ENCODE assay signal across 18 mouse cellular contexts in the genomic region with DNA sequence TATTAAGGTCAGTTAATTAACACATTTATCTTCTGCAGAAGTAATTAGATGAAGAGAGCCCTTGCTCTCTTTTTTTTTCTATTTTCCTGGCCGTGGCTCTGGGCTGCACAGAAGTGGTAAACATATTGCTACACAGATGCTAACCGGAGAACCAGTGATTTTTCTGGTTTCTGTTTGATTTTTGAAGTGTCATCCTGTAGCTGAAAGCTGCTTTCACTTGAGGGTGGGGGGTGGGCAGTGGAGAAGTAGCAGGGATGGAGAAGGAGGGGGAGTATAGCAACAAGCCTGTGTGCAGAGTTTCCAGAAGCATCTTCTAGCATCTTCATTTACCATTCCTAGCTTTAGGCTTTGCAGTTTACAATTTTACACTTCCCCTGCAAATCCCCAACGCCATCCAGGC.
A peak's percentile ranks its signal among the peaks of the same experiment; 100 is the strongest.
DNase-seq lines count a peak whose midpoint lies in the region; ATAC-seq and TF ChIP-seq lines count a peak whose summit lies in the region.
"Had no signal": no experiment of that assay in that cellular context is flagged by ENCODE, and none has a peak within 500 bp of the region (broad histone marks: within the 10 kb centered on the region; RNA-seq: fewer than 3 reads in every experiment).

No protein-coding gene starts in this region.

- ATAC-seq in frontal cortex, adult (ENCODE audit: low TSS enrichment) = peak; percentile 60
- peak; percentile 40; the same call in 1 of the 2 replicates for ATAC-seq in neural tube, embryonic 13.5 days (ENCODE audit: low read depth)
- ATAC-seq in neural tube, embryonic 15.5 days (ENCODE audit: low FRiP score) = peak; percentile 27; the same call in 1 of the 2 replicates
- ATAC-seq in monocyte, adult 5-6 weeks (replicated peaks; ENCODE audit: insufficient number of reproducible peaks, low FRiP score, low TSS enrichment, poor library complexity, severe bottlenecking) = no peak

- H3K4me1 ChIP-seq in neural tube, embryonic 13.5 days (replicated peaks) = no peaks in the 10 kb centered on the region
- peaks cover 4% of the 10 kb centered on the region; the same call in 1 of the 2 replicates for H3K4me1 ChIP-seq in neural tube, embryonic 15.5 days
- H3K4me1 ChIP-seq: heart, embryonic 10.5 days; lung, embryonic 15.5 days; neural tube, embryonic 12.5 days had no signal

- no peak for TF ChIP-seq CTCF in layer of hippocampus, adult 2 months (conservative IDR thresholded peaks at IDR 0.05)

- H3K36me3 ChIP-seq in neural tube, embryonic 13.5 days = no peaks in the 10 kb centered on the region
- no peaks in the 10 kb centered on the region for H3K36me3 ChIP-seq in neural tube, embryonic 15.5 days
- H3K36me3 ChIP-seq: heart, embryonic 10.5 days; lung, embryonic 15.5 days; neural tube, embryonic 12.5 days had no signal

- 64% methylated on average over 3 of the region's 3 CpGs for WGBS in neural tube, embryonic 13.5 days
- WGBS in neural tube, embryonic 15.5 days = 62% methylated on average over 3 of the region's 3 CpGs

- no peaks in the 10 kb centered on the region for H3K9me3 ChIP-seq in neural tube, embryonic 13.5 days
- H3K9me3 ChIP-seq in neural tube, embryonic 15.5 days (replicated peaks) = no peaks in the 10 kb centered on the region
- H3K9me3 ChIP-seq: heart, embryonic 10.5 days; lung, embryonic 15.5 days; neural tube, embryonic 12.5 days had no signal

- H3K9ac ChIP-seq in neural tube, embryonic 13.5 days = no peak overlapping the region
- H3K9ac ChIP-seq in neural tube, embryonic 15.5 days (replicated peaks) = no peak overlapping the region
- H3K9ac ChIP-seq: lung, embryonic 15.5 days; neural tube, embryonic 12.5 days had no signal

- H3K4me2 ChIP-seq in neural tube, embryonic 13.5 days = no peak overlapping the region
- no peak overlapping the region for H3K4me2 ChIP-seq in neural tube, embryonic 15.5 days
- H3K4me2 ChIP-seq: lung, embryonic 15.5 days; neural tube, embryonic 12.5 days had no signal

- no peak for DNase-seq in frontal cortex, postnatal 14 days (ENCODE audit: low spot score in 2 of 2)
- no peak for DNase-seq in neural tube, embryonic 10.5 days (ENCODE audit: extremely low spot score, low spot score)
- peak; percentile 34 to 39 for DNase-seq in layer of hippocampus, adult 2 months (ENCODE audit: low spot score in 2 of 2)
- no peak for DNase-seq in lung, postnatal 25 days (ENCODE audit: low spot score)
- DNase-seq: adrenal gland, adult 2 months; cerebellum, adult 8-10 months; gastrocnemius, adult 2 months; heart, postnatal 36 days; kidney, adult 9 months; thymus, adult 18-20 months had no signal

- no peak overlapping the region for H3K4me3 ChIP-seq in neural tube, embryonic 13.5 days
- no peak overlapping the region for H3K4me3 ChIP-seq in layer of hippocampus, adult 2 months
- no peak overlapping the region for H3K4me3 ChIP-seq in neural tube, embryonic 15.5 days (replicated peaks)
- H3K4me3 ChIP-seq: erythroblast, embryonic 14.5 days; gastrocnemius, adult 2 months; heart, embryonic 10.5 days; lung, embryonic 15.5 days; neural tube, embryonic 12.5 days had no signal

- H3K27ac ChIP-seq in neural tube, embryonic 13.5 days (replicated peaks) = peak overlapping the region; percentile 52; the same call in 1 of the 2 replicates
- peak overlapping the region; percentile 64 for H3K27ac ChIP-seq in layer of hippocampus, adult 2 months
- peak overlapping the region; percentile 63; the same call in 1 of the 2 replicates for H3K27ac ChIP-seq in neural tube, embryonic 15.5 days (replicated peaks)
- H3K27ac ChIP-seq: gastrocnemius, adult 2 months; heart, embryonic 10.5 days; lung, embryonic 15.5 days; neural tube, embryonic 12.5 days had no signal

- H3K27me3 ChIP-seq in neural tube, embryonic 13.5 days = no peaks in the 10 kb centered on the region
- no peaks in the 10 kb centered on the region for H3K27me3 ChIP-seq in neural tube, embryonic 15.5 days (replicated peaks)
- H3K27me3 ChIP-seq: lung, embryonic 15.5 days; neural tube, embryonic 12.5 days had no signal

Comparison
In these comparisons a context has a peak if more than half of its experiments do, and no peak if none do; other contexts are left out.
1. DNase-seq: peak in layer of hippocampus, adult 2 months (2 of 2); none in frontal cortex, postnatal 14 days (0 of 2), neural tube, embryonic 10.5 days (single experiment) and lung, postnatal 25 days (single experiment).
2. Peak in every context shown above with its lines, with median percentiles within 50 percentile points of each other: H3K27ac ChIP-seq.